ENCODE assay signal across 9 mouse cellular contexts in the genomic region with DNA sequence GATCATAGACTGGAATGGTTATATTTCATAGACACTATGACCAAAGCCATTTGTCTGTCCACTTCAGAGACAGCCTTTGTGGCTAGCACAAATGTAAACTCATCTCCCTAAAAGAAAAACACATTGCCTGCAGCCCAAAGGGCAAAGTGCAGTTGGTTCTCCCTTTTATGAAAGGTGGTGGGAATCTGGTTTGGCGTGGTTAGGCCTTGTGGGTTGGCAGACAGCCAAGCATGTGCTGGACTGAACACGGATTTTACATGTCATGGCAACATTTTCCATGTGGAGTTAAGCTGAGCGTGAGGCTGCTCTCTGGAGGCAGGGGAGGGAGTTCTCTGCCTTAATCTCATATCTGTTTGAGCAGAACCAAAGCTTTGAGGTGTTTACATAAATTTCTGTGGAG.
DNase-seq lines count a peak whose midpoint lies in the region; ATAC-seq lines count a peak whose summit lies in the region.
"Had no signal": no experiment of that assay in that cellular context is flagged by ENCODE, and none has a peak within 500 bp of the region (broad histone marks: within the 10 kb centered on the region; RNA-seq: fewer than 3 reads in every experiment).

No protein-coding gene starts in this region.

- no peak overlapping the region for H3K9ac ChIP-seq in kidney, embryonic 14.5 days (ENCODE audit: low read depth, low read length)
- no peak overlapping the region for H3K9ac ChIP-seq in midbrain, embryonic 13.5 days (replicated peaks)
- H3K9ac ChIP-seq: neural tube, embryonic 13.5 days had no signal

- no peak overlapping the region for H3K4me3 ChIP-seq in heart, embryonic 10.5 days
- H3K4me3 ChIP-seq in embryonic facial prominence, embryonic 10.5 days: no peak overlapping the region
- no peak overlapping the region for H3K4me3 ChIP-seq in kidney, embryonic 14.5 days (ENCODE audit: low read length)
- no peak overlapping the region for H3K4me3 ChIP-seq in midbrain, embryonic 13.5 days (replicated peaks)
- H3K4me3 ChIP-seq: neural tube, embryonic 13.5 days had no signal

- no peak for DNase-seq in heart, embryonic 10.5 days (ENCODE audit: low spot score)
- DNase-seq in heart, adult 8-10 months (ENCODE audit: low spot score): no peak
- peak; percentile 22 for DNase-seq in embryonic facial prominence, embryonic 10.5 days (ENCODE audit: low spot score)
- DNase-seq in lung, postnatal 25 days (ENCODE audit: low spot score): peak; percentile 8
- no peak for DNase-seq in spleen, postnatal 4 days (ENCODE audit: low spot score in 2 of 2)
- no peak for DNase-seq in layer of hippocampus, adult 8-10 months (ENCODE audit: low spot score in 2 of 2)

- ATAC-seq in kidney, embryonic 14.5 days (ENCODE audit: low FRiP score, low TSS enrichment): peak; percentile 43; the same call in 1 of the 2 replicates
- ATAC-seq in midbrain, embryonic 13.5 days: no peak

- peaks cover 27% of the 10 kb centered on the region for H3K4me1 ChIP-seq in heart, embryonic 10.5 days
- 0 out of 2 replicates have a peak, but pooled peaks cover 13% of the 10 kb centered on the region for H3K4me1 ChIP-seq in embryonic facial prominence, embryonic 10.5 days
- peaks cover 17% of the 10 kb centered on the region for H3K4me1 ChIP-seq in kidney, embryonic 14.5 days (ENCODE audit: control insufficient read depth, insufficient read depth, low read length)
- H3K4me1 ChIP-seq in midbrain, embryonic 13.5 days (replicated peaks): 0 out of 2 replicates have a peak, but pooled peaks cover 2% of the 10 kb centered on the region

- H3K9me3 ChIP-seq in heart, embryonic 10.5 days: no peaks in the 10 kb centered on the region
- H3K9me3 ChIP-seq in embryonic facial prominence, embryonic 10.5 days: no peaks in the 10 kb centered on the region
- no peaks in the 10 kb centered on the region for H3K9me3 ChIP-seq in kidney, embryonic 14.5 days (ENCODE audit: control insufficient read depth, low read length)
- H3K9me3 ChIP-seq in midbrain, embryonic 13.5 days: no peaks in the 10 kb centered on the region
- H3K9me3 ChIP-seq: neural tube, embryonic 13.5 days had no signal

- no peaks in the 10 kb centered on the region for H3K36me3 ChIP-seq in heart, embryonic 10.5 days
- H3K36me3 ChIP-seq in embryonic facial prominence, embryonic 10.5 days (replicated peaks): no peaks in the 10 kb centered on the region
- no peaks in the 10 kb centered on the region for H3K36me3 ChIP-seq in kidney, embryonic 14.5 days (ENCODE audit: control insufficient read depth, insufficient read depth, low read length)
- no peaks in the 10 kb centered on the region for H3K36me3 ChIP-seq in midbrain, embryonic 13.5 days
- H3K36me3 ChIP-seq: neural tube, embryonic 13.5 days had no signal

- no peaks in the 10 kb centered on the region for H3K27me3 ChIP-seq in heart, embryonic 10.5 days (ENCODE audit: insufficient read depth, poor library complexity, severe bottlenecking)
- H3K27me3 ChIP-seq in embryonic facial prominence, embryonic 10.5 days (replicated peaks; ENCODE audit: low read depth, poor library complexity, severe bottlenecking): no peaks in the 10 kb centered on the region
- no peaks in the 10 kb centered on the region for H3K27me3 ChIP-seq in kidney, embryonic 14.5 days (ENCODE audit: control insufficient read depth, insufficient read depth, low read length)
- H3K27me3 ChIP-seq in midbrain, embryonic 13.5 days: no peaks in the 10 kb centered on the region
- H3K27me3 ChIP-seq: neural tube, embryonic 13.5 days had no signal

- WGBS in heart, embryonic 10.5 days: 67% methylated on average over 3 of the region's 3 CpGs
- 78% methylated on average over 3 of the region's 3 CpGs for WGBS in embryonic facial prominence, embryonic 10.5 days
- WGBS in kidney, embryonic 14.5 days: 19% methylated on average over 3 of the region's 3 CpGs
- WGBS in midbrain, embryonic 13.5 days: 63% methylated on average over 3 of the region's 3 CpGs

- 0 out of 2 replicates have a peak overlapping the region, but pooled peaks have one; percentile 36 for H3K27ac ChIP-seq in heart, embryonic 10.5 days
- peak overlapping the region; percentile 5; the same call in 1 of the 2 replicates for H3K27ac ChIP-seq in embryonic facial prominence, embryonic 10.5 days (replicated peaks)
- H3K27ac ChIP-seq in kidney, embryonic 14.5 days (ENCODE audit: low read depth, low read length): peak overlapping the region; percentile 75; the same call in 1 of the 2 replicates
- no peak overlapping the region for H3K27ac ChIP-seq in midbrain, embryonic 13.5 days
- H3K27ac ChIP-seq: neural tube, embryonic 13.5 days had no signal

- no peak overlapping the region for H3K4me2 ChIP-seq in kidney, embryonic 14.5 days (replicated peaks; ENCODE audit: low read depth, low read length)
- no peak overlapping the region for H3K4me2 ChIP-seq in midbrain, embryonic 13.5 days (replicated peaks)
- H3K4me2 ChIP-seq: neural tube, embryonic 13.5 days had no signal

Comparison
In these comparisons a context has a peak if more than half of its experiments do, and no peak if none do; other contexts are left out.
1. DNase-seq: peak in embryonic facial prominence, embryonic 10.5 days (single experiment) and lung, postnatal 25 days (single experiment); none in heart, embryonic 10.5 days (single experiment), heart, adult 8-10 months (single experiment), spleen, postnatal 4 days (0 of 2) and layer of hippocampus, adult 8-10 months (0 of 2).